Comparison of ENCODE assay signal across 16 mouse cellular contexts in the genomic region with DNA sequence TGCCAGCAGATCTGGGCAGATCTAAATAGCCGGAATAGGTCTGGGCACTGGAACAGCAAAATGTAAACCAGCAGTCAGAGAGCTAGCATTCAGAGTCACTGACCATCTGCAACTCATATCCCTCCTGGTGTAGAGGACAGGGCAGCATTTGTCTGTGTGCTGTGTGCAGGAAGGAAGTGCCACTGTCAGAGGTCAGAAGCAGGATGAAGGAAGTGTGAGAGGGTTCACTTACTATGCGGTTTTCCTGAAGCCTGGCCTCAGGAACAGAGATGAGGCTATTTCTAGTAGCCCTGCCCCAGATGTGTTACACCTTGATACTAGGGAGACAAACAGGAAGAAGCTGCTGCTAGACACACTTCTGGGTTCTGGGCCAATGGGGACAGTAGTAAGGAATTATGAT.
A peak's percentile ranks its signal among the peaks of the same experiment; 100 is the strongest.
DNase-seq lines count a peak whose midpoint lies in the region; ATAC-seq and TF ChIP-seq lines count a peak whose summit lies in the region.
"Had no signal": no experiment of that assay in that cellular context is flagged by ENCODE, and none has a peak within 500 bp of the region (broad histone marks: within the 10 kb centered on the region; RNA-seq: fewer than 3 reads in every experiment).

No protein-coding gene starts in this region.

- H3K4me3 ChIP-seq in left cerebral cortex, adult 2 months: no peak overlapping the region
- no peak overlapping the region for H3K4me3 ChIP-seq in stomach, postnatal 0 days (ENCODE audit: low read depth, low read length)
- H3K4me3 ChIP-seq: heart, adult 2 months had no signal

- H3K36me3 ChIP-seq in stomach, postnatal 0 days (ENCODE audit: control insufficient read depth, insufficient read depth, low read length): no peaks in the 10 kb centered on the region

- DNase-seq in kidney, adult 9 months: peak; percentile 21
- no peak for DNase-seq in kidney, adult 8-10 months
- DNase-seq in 416B (ENCODE audit: low read depth): peak; percentile 87
- peak; percentile 46 for DNase-seq in kidney, postnatal 14 days
- no peak for DNase-seq in left cerebral cortex, adult 2 months (ENCODE audit: extremely low spot score in 1 of 2, low spot score in 2 of 2)
- no peak for DNase-seq in cerebellum, postnatal 36 days
- DNase-seq in stomach, postnatal 0 days (ENCODE audit: low spot score): no peak
- DNase-seq: heart, adult 2 months; heart, postnatal 36 days; layer of hippocampus, adult 9-11 months; left cerebral cortex, postnatal 4 days; retina, postnatal 1 day; spleen, adult 18-20 months had no signal

- H3K9ac ChIP-seq in stomach, postnatal 0 days (ENCODE audit: low read length): no peak overlapping the region

- no peaks in the 10 kb centered on the region for H3K27me3 ChIP-seq in stomach, postnatal 0 days (ENCODE audit: control insufficient read depth, insufficient read depth, low read length)
- H3K27me3 ChIP-seq: CH12.LX had no signal

- H3K4me1 ChIP-seq in stomach, postnatal 0 days (replicated peaks; ENCODE audit: control insufficient read depth, insufficient read depth): peaks cover 5% of the 10 kb centered on the region; the same call in 1 of the 2 replicates

- no peak overlapping the region for H3K4me2 ChIP-seq in stomach, postnatal 0 days (replicated peaks; ENCODE audit: low read depth)

- TF ChIP-seq EP300 in stomach, postnatal 0 days (optimal IDR thresholded peaks at IDR 0.05): no peak

- no peaks in the 10 kb centered on the region for H3K9me3 ChIP-seq in stomach, postnatal 0 days (ENCODE audit: control insufficient read depth, low read length)

- intact Hi-C loops in left cerebral cortex, adult 2 months (cut with DNase I): no loop called here

- H3K27ac ChIP-seq in left cerebral cortex, adult 2 months: no peak overlapping the region
- H3K27ac ChIP-seq in stomach, postnatal 0 days (replicated peaks): no peak overlapping the region
- H3K27ac ChIP-seq: heart, adult 2 months had no signal

- WGBS in stomach, postnatal 0 days: 62% methylated on average over 2 of the region's 2 CpGs

- no peak for TF ChIP-seq CTCF in left cerebral cortex, adult 2 months (IDR thresholded peaks at IDR 0.05)
- no peak for TF ChIP-seq CTCF in stomach, postnatal 0 days (IDR thresholded peaks at IDR 0.05; ENCODE audit: low read depth)

- ATAC-seq in common myeloid progenitor, adult 5-6 weeks (replicated peaks; ENCODE audit: low read depth, poor library complexity, severe bottlenecking): peak; percentile 78
- no peak for ATAC-seq in stomach, postnatal 0 days (ENCODE audit: low FRiP score, low TSS enrichment)
- ATAC-seq: inflammation-experienced regulatory T-cells, adult 6 months had no signal

Comparison
In these comparisons a context has a peak if more than half of its experiments do, and no peak if none do; other contexts are left out.
1. DNase-seq: peak in kidney, adult 9 months (single experiment), 416B (single experiment) and kidney, postnatal 14 days (single experiment); none in kidney, adult 8-10 months (0 of 2), left cerebral cortex, adult 2 months (0 of 2), cerebellum, postnatal 36 days (0 of 2) and stomach, postnatal 0 days (single experiment).